In the genomic region with DNA sequence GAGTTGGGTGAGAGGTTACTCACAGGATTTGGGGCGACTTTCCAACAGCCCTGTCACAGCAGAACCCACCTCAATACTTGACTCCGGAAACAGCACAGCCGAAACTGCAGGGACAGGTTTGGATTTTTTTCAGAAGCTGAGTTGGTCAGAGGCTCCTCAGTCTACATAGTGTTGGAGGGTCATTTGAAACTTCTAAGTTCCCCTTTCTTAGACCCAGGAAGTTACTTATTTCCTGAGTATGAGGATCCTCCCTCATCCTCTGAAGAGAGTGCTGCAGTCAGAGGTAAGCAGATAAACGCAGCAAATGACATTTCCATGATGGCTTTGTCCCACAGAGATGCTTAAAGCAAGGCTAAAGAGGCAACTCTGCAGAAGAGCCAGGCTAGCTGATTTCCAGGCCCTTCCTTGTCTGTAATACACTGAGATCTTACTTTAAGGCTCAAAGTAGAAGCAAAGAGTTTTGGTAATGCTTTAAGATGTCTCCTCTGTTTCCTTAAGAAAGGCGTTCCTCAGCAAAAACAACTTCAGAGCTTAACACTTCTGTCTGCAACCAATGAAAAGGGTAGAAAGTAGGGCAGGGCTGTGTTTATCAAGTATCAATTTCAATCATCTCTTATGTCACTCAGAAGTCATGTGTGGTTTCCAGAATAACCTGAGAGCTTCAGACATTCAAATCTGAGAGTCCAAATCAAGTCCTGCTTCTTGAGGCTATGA, we compare ENCODE assay signal across 16 mouse cellular contexts. TPM values are rescaled to one million over a fixed set of nuclear protein-coding genes. Genes with fewer than 3 reads are reported as not detected.
DNase-seq lines count a peak whose midpoint lies in the region; ATAC-seq lines count a peak whose summit lies in the region.
"Had no signal": no experiment of that assay in that cellular context is flagged by ENCODE, and none has a peak within 500 bp of the region (broad histone marks: within the 10 kb centered on the region; RNA-seq: fewer than 3 reads in every experiment).

No protein-coding gene starts in this region.

- H3K4me3 ChIP-seq in brown adipose tissue, adult 24 weeks (ENCODE audit: insufficient read depth, low read depth, low read length), result peak overlapping the region; percentile 53
- H3K4me3 ChIP-seq in forebrain, embryonic 11.5 days (ENCODE audit: low read depth, low read length), result no peak overlapping the region
- H3K4me3 ChIP-seq: embryonic facial prominence, embryonic 13.5 days; intestine, embryonic 15.5 days had no signal

- WGBS in forebrain, embryonic 11.5 days, result 80% methylated on average over 5 of the region's 5 CpGs

- H3K9ac ChIP-seq in forebrain, embryonic 11.5 days (ENCODE audit: low read length), result no peak overlapping the region
- H3K9ac ChIP-seq: embryonic facial prominence, embryonic 13.5 days; intestine, embryonic 15.5 days; liver, embryonic 14.5 days had no signal

- H3K27me3 ChIP-seq in forebrain, embryonic 11.5 days (ENCODE audit: control insufficient read depth, insufficient read depth, low read length), result no peaks in the 10 kb centered on the region
- H3K27me3 ChIP-seq: embryonic facial prominence, embryonic 13.5 days; intestine, embryonic 15.5 days had no signal

- intact Hi-C loops in heart, postnatal 36 days (cut with DNase I), result no loop called here

- H3K4me2 ChIP-seq in forebrain, embryonic 11.5 days (ENCODE audit: low read depth, low read length, severe bottlenecking), result no peak overlapping the region
- H3K4me2 ChIP-seq: embryonic facial prominence, embryonic 13.5 days; intestine, embryonic 15.5 days had no signal

- no peak for ATAC-seq in forebrain, embryonic 11.5 days (replicated peaks; ENCODE audit: low FRiP score)
- ATAC-seq: forebrain, embryonic 14.5 days; intestine, embryonic 15.5 days had no signal

- DNase-seq in heart, adult 8-10 months (ENCODE audit: low spot score), result peak; percentile 1
- DNase-seq in heart, postnatal 36 days, result no peak
- DNase-seq in B cell, adult 2 months, result peak; percentile 43 to 45
- peak; percentile 84 for DNase-seq in naive thymus-derived CD4-positive, alpha-beta T cell, adult 2 months (ENCODE audit: low read depth)
- DNase-seq in adrenal gland, postnatal 10 days, result no peak
- DNase-seq in forebrain, embryonic 11.5 days (ENCODE audit: low spot score), result no peak
- no peak for DNase-seq in adrenal gland, postnatal 25 days
- DNase-seq: cerebellum, adult 9-10 months; heart, postnatal 10 days; kidney, postnatal 36 days had no signal

- peak overlapping the region; percentile 77 for H3K27ac ChIP-seq in brown adipose tissue, adult 24 weeks (replicated peaks; ENCODE audit: low read depth, low read length)
- H3K27ac ChIP-seq in forebrain, embryonic 11.5 days (ENCODE audit: low read depth, low read length), result no peak overlapping the region
- H3K27ac ChIP-seq: embryonic facial prominence, embryonic 13.5 days; intestine, embryonic 15.5 days; liver, embryonic 14.5 days; stomach, postnatal 0 days had no signal

- no peaks in the 10 kb centered on the region for H3K36me3 ChIP-seq in forebrain, embryonic 11.5 days (ENCODE audit: control insufficient read depth, insufficient read depth, low read length)
- H3K36me3 ChIP-seq: embryonic facial prominence, embryonic 13.5 days; intestine, embryonic 15.5 days had no signal

- H3K9me3 ChIP-seq in forebrain, embryonic 11.5 days (ENCODE audit: control insufficient read depth, low read length), result no peaks in the 10 kb centered on the region
- H3K9me3 ChIP-seq: embryonic facial prominence, embryonic 13.5 days; intestine, embryonic 15.5 days had no signal

- H3K4me1 ChIP-seq in brown adipose tissue, adult 24 weeks (ENCODE audit: control insufficient read depth, insufficient read depth, insufficient read length, low read length), result no peaks in the 10 kb centered on the region
- H3K4me1 ChIP-seq in forebrain, embryonic 11.5 days (replicated peaks; ENCODE audit: control insufficient read depth, insufficient read depth, low read length), result no peaks in the 10 kb centered on the region
- H3K4me1 ChIP-seq: intestine, embryonic 15.5 days had no signal

RNA-seq across cellular contexts. Expression of a gene that starts 57.9 kb away (rescaled TPM):
- not detected for total RNA-seq in heart, adult 8-10 months (2022)
- total RNA-seq in heart, postnatal 36 days (2021), result not detected
- not detected in 2 replicates for polyA plus RNA-seq in brown adipose tissue, adult 24 weeks (2012; ENCODE audit: insufficient read depth, insufficient read length, missing spikeins)
- 1 to 10 TPM; 1.3 to 4.3 TPM for total RNA-seq in adrenal gland, postnatal 10 days (2021)
- polyA plus RNA-seq in forebrain, embryonic 11.5 days (2014; fragmentation: Nextera tagmentation; extraction: Ambion mirVana), result 16.5 and 17.8 TPM in 2 replicates
- total RNA-seq in adrenal gland, postnatal 25 days (2021), result 0.58 TPM in 1 of 2 replicates, not detected in the other

Comparison
In these comparisons a context has a peak if more than half of its experiments do, and no peak if none do; other contexts are left out.
1. DNase-seq: peak in heart, adult 8-10 months (single experiment), B cell, adult 2 months (2 of 2) and naive thymus-derived CD4-positive, alpha-beta T cell, adult 2 months (single experiment); none in heart, postnatal 36 days (0 of 2), adrenal gland, postnatal 10 days (single experiment), forebrain, embryonic 11.5 days (single experiment) and adrenal gland, postnatal 25 days (single experiment).